Mouse (Mus musculus) CH12.LX (cell line): Measurements from ENCODE around the gene Tada1. TPM values are rescaled to one million over a fixed set of nuclear protein-coding genes. Genes with fewer than 3 reads are reported as not detected.

ENCODE experiments used
- DNase-seq: peaks from one replicate; pipeline ENCODE4 v3.0.0-alpha.2; 2013; ENCODE audit errors: extremely low read depth
- H3K27ac ChIP-seq: 2 replicates; pipeline ENCODE4 v1.5.1; 2012; ENCODE audit warnings: low read depth, mild to moderate bottlenecking, control low read depth, moderate library complexity; ENCODE audit not compliant: insufficient read depth
- H3K27me3 ChIP-seq: replicated peaks from 2 replicates; pipeline ENCODE3; 2012; ENCODE audit warnings: inconsistent platforms
- H3K36me3 ChIP-seq, 2 experiments: replicated peaks in 1 of 2; 2 replicates each; pipeline versions ENCODE3 to v1.6.1; 2012; ENCODE audit warnings: inconsistent platforms in 1 of 2, low read length in 1 of 2, mild to moderate bottlenecking in 1 of 2, mixed read lengths in 1 of 2, moderate library complexity in 1 of 2; ENCODE audit not compliant: control insufficient read depth in 1 of 2, insufficient read depth in 1 of 2
- H3K4me1 ChIP-seq, 2 experiments: 2 replicates each; pipeline ENCODE4 v1.6.1; 2012; ENCODE audit warnings: inconsistent platforms in 1 of 2, moderate library complexity in 1 of 2; ENCODE audit not compliant: insufficient read depth in 2 of 2, control insufficient read depth in 1 of 2
- H3K4me2 ChIP-seq: 2 replicates; pipeline ENCODE4 v1.6.1; 2012; ENCODE audit warnings: low read depth, mild to moderate bottlenecking, control low read depth; ENCODE audit not compliant: poor library complexity, insufficient read depth, severe bottlenecking
- H3K4me3 ChIP-seq, 3 experiments: fragments of 150-350 bp in 1 of 3; sonication (generic) in 1 of 3; replicated peaks in 1 of 3; 2 replicates each; pipeline versions ENCODE3 to v1.5.1; 2011 to 2012; ENCODE audit warnings: low read depth in 2 of 3, low read length in 2 of 3, mild to moderate bottlenecking in 2 of 3, moderate library complexity in 2 of 3, control low read depth in 1 of 3, improper control_type of control experiment in 1 of 3, inconsistent platforms in 1 of 3, mixed read lengths in 1 of 3; ENCODE audit not compliant: poor library complexity in 1 of 3
- H3K79me2 ChIP-seq: replicated peaks from 2 replicates; pipeline ENCODE4 v1.6.1; 2012; ENCODE audit warnings: mild to moderate bottlenecking, moderate library complexity; ENCODE audit not compliant: control insufficient read depth, poor library complexity, insufficient read depth, severe bottlenecking; ENCODE audit errors: extremely low read depth
- H3K9ac ChIP-seq: 2 replicates; pipeline ENCODE4 v1.6.1; 2012; ENCODE audit warnings: low read depth, mild to moderate bottlenecking, control low read depth, moderate library complexity; ENCODE audit not compliant: insufficient read depth
- H3K9me3 ChIP-seq: replicated peaks from 2 replicates; pipeline ENCODE3; 2012; ENCODE audit warnings: low read length, inconsistent platforms, mixed read lengths
- BHLHE40 ChIP-seq: IDR thresholded peaks from 2 replicates; pipeline ENCODE4 v1.6.1; 2011; ENCODE audit warnings: mild to moderate bottlenecking, low read depth, low read length, improper control_type of control experiment
- CTCF ChIP-seq, 2 experiments: IDR thresholded peaks in 1 of 2; conservative IDR thresholded peaks in 1 of 2; 2 replicates each; pipeline ENCODE4 v1.5.1; 2011 to 2012; ENCODE audit warnings: low read depth in 2 of 2, low read length in 2 of 2, improper control_type of control experiment in 1 of 2, inconsistent platforms in 1 of 2, mild to moderate bottlenecking in 1 of 2, moderate library complexity in 1 of 2
- ELF1 ChIP-seq: IDR thresholded peaks from 2 replicates; pipeline ENCODE4 v1.6.1; 2014; ENCODE audit warnings: low read depth, mild to moderate bottlenecking, inconsistent platforms, low read length, improper control_type of control experiment
- EP300 ChIP-seq: IDR thresholded peaks from 2 replicates; pipeline ENCODE4 v1.6.1; 2011; ENCODE audit warnings: low read length, improper control_type of control experiment
- GABPA ChIP-seq: IDR thresholded peaks from 2 replicates; pipeline ENCODE4 v1.6.1; 2012; ENCODE audit warnings: low read depth, low read length, improper control_type of control experiment, inconsistent platforms; ENCODE audit not compliant: insufficient replicate concordance
- HCFC1 ChIP-seq: IDR thresholded peaks from 2 replicates; pipeline ENCODE4 v1.6.1; 2012; ENCODE audit warnings: low read depth, mild to moderate bottlenecking, inconsistent platforms, low read length, improper control_type of control experiment
- JUN ChIP-seq: IDR thresholded peaks from 2 replicates; pipeline ENCODE4 v1.6.1; 2011; ENCODE audit warnings: low read depth, mild to moderate bottlenecking, low read length, improper control_type of control experiment, moderate library complexity; ENCODE audit not compliant: insufficient read depth
- MAZ ChIP-seq: IDR thresholded peaks from 2 replicates; pipeline ENCODE4 v1.6.1; 2012; ENCODE audit warnings: low read depth, mild to moderate bottlenecking, inconsistent platforms, low read length, improper control_type of control experiment, moderate library complexity
- MEF2A ChIP-seq: IDR thresholded peaks from 2 replicates; pipeline ENCODE4 v1.6.1; 2014; ENCODE audit warnings: low read depth, mild to moderate bottlenecking, inconsistent platforms, low read length, improper control_type of control experiment, borderline replicate concordance
- NRF1 ChIP-seq: IDR thresholded peaks from 2 replicates; pipeline ENCODE4 v1.6.1; 2014; ENCODE audit warnings: low read depth, mild to moderate bottlenecking, inconsistent platforms, low read length, improper control_type of control experiment, moderate library complexity
- POLR2A ChIP-seq: IDR thresholded peaks from 2 replicates; pipeline ENCODE4 v1.6.1; 2011; ENCODE audit warnings: low read depth, mild to moderate bottlenecking, improper control_type of control experiment, low read length
- SIN3A ChIP-seq: IDR thresholded peaks from 2 replicates; pipeline ENCODE4 v1.6.1; 2012; ENCODE audit warnings: low read length, improper control_type of control experiment, inconsistent platforms
- UBTF ChIP-seq: IDR thresholded peaks from 2 replicates; pipeline ENCODE4 v1.6.1; 2012; ENCODE audit warnings: low read depth, mild to moderate bottlenecking, inconsistent platforms, low read length, improper control_type of control experiment, moderate library complexity
- USF2 ChIP-seq: conservative IDR thresholded peaks from 2 replicates; pipeline ENCODE4 v1.6.1; 2011; ENCODE audit warnings: low read depth, low read length, improper control_type of control experiment
- ZC3H11A ChIP-seq: IDR thresholded peaks from 2 replicates; pipeline ENCODE4 v1.6.1; 2012; ENCODE audit warnings: low read depth, mild to moderate bottlenecking, inconsistent platforms, low read length, improper control_type of control experiment
- ZKSCAN1 ChIP-seq: IDR thresholded peaks from 2 replicates; pipeline ENCODE4 v1.6.1; 2012; ENCODE audit warnings: low read depth, inconsistent platforms, low read length, improper control_type of control experiment, borderline replicate concordance
- ZNF384 ChIP-seq: IDR thresholded peaks from 2 replicates; pipeline ENCODE4 v1.6.1; 2012; ENCODE audit warnings: low read depth, low read length, improper control_type of control experiment, inconsistent platforms
- dilution Hi-C: fragments of 300-500 bp; cut with MboI; formaldehyde crosslinking; loops from 2 replicates; pipeline ENCODE4 v1.14.3; 2020; ENCODE audit warnings: low sequenced_read_pairs; ENCODE audit not compliant: extremely low pct_unique_long_range_greater_than_20kb, extremely low pct_ligation_motif_present
- in situ Hi-C: fragments of 300-500 bp; cut with MboI; formaldehyde crosslinking; loops from 3 replicates; pipeline ENCODE4 v1.14.3; 2019; ENCODE audit warnings: low sequenced_read_pairs, low pct_ligation_motif_present, low pct_unique_long_range_greater_than_20kb, mixed read lengths
- polyA plus RNA-seq: library from polyadenylated mRNA; unstranded; fragments of >175 nt; gene quantifications from 2 replicates; pipeline ENCODE4 v1.2.1, GENCODE M21; 2012; ENCODE audit warnings: low read depth; ENCODE audit not compliant: insufficient read length
- total RNA-seq, 2 experiments: library from RNA; depleted of rRNA; stranded (reverse); fragments of 300-350 nt in 1 of 2; fragments of >200 nt in 1 of 2; gene quantifications; 2 replicates each; pipeline ENCODE4 v1.2.3; 2012 to 2014

The Tada1 gene
- total and polyA plus RNA-seq, 3 experiments: 46.3 to 80.1 (median 49.6) TPM

DNA sequence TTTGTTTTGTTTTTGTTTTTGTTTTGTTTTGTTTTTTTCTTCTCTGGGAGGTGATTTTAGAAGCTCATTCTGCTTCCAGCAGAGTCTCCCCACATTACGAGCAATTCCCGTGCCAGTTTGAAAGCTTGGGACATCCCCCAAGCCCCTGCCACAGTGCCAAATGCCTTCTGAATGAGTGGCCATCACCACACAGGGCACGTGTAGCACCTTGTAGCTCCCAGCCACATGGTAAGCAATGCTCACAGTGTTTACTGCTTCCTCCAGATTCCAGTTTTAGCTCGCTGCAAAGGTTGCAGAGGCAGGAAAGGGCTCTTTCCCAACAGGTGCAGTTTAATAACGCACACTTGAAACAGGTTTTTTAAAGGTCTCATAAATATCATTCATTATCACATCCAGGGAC, 18.0 kb upstream of the Tada1 start:
- Histone ChIP-seq H3K9ac (no peak overlapping the region), H3K4me2 (peak overlapping the region; percentile 78; the same call in 1 of the 2 replicates), H3K4me1 (peaks cover 4 to 15% of the 10 kb centered on the region in 2 experiments)

DNA sequence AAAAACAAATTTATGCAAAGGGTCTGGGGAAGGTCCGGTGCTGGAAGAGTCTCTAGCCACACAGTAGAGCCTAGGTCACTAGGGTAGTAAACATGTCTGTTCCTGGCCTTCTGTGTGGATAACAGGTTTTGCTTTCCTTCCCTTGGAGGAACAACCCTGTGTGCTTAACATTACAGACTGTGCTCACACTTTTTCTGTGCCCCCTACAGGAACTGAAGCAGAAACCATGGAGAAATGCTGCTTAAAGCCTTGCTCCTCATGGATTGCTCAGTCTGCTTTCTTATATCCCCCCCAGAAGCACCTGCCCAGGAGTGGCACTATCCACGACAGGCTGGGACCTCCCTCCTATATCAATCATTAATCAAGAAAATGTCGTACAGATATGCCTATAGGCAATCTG, 17.1 kb upstream of the Tada1 start:
- dilution Hi-C loops: no loop called here

More for the DNA sequence above, 18.0 kb upstream of the Tada1 start:
- H3K9me3 ChIP-seq: no peaks in the 10 kb centered on the region
- DNase-seq: no peak
- no peaks in the 10 kb centered on the region for H3K36me3 ChIP-seq
- dilution Hi-C loops (no loop called here), in situ Hi-C loops (no loop called here)
- H3K4me3 ChIP-seq: no peak overlapping the region
- no peak overlapping the region for H3K27ac ChIP-seq
- peak; percentile 63 for TF ChIP-seq BHLHE40
- no peak for TF ChIP-seq MEF2A
- TF ChIP-seq, all 38 proteins: peak for 1
- Histone ChIP-seq H3K27me3 (peaks cover 2% of the 10 kb centered on the region), H3K79me2 (no peaks in the 10 kb centered on the region)

GRCm38 (mm10) chr1:166362659-166363058, 16.2 kb upstream of the Tada1 start:
- DNase-seq: no peak
- Histone ChIP-seq H3K36me3 (no peaks in the 10 kb centered on the region), H3K9ac (no peak overlapping the region), H3K4me2 (no peak overlapping the region), H3K27me3 (peaks cover 2% of the 10 kb centered on the region), H3K4me3 (no peak overlapping the region), H3K79me2 (no peaks in the 10 kb centered on the region), H3K9me3 (no peaks in the 10 kb centered on the region), H3K27ac (no peak overlapping the region), H3K4me1 (peaks cover 4 to 15% of the 10 kb centered on the region in 2 experiments)
- in situ Hi-C loops (no loop called here), dilution Hi-C loops (no loop called here)
- no peak for TF ChIP-seq NRF1
- TF ChIP-seq HCFC1: no peak
- TF ChIP-seq ZNF384: no peak
- no peak for TF ChIP-seq SIN3A
- no peak for TF ChIP-seq BHLHE40
- no peak for TF ChIP-seq GABPA
- no peak for TF ChIP-seq ZC3H11A
- no peak for TF ChIP-seq USF2
- no peak for TF ChIP-seq POLR2A

More for the DNA sequence above, 17.1 kb upstream of the Tada1 start:
- H3K9ac ChIP-seq: no peak overlapping the region
- no peak for TF ChIP-seq UBTF
- TF ChIP-seq CTCF (conservative IDR thresholded peaks at IDR 0.05 in 1 of 2, IDR thresholded peaks at IDR 0.05 in 1 of 2; ENCODE audit: low read depth in 2 of 2, low read length in 2 of 2): peak in 1 of 2 experiments; percentile 17; a peak in 1 of 4 replicates
- no peak for TF ChIP-seq ZKSCAN1
- TF ChIP-seq JUN: no peak
- TF ChIP-seq ELF1: no peak
- TF ChIP-seq MAZ: no peak
- no peak for TF ChIP-seq EP300
- no peak overlapping the region for H3K4me3 ChIP-seq
- no peaks in the 10 kb centered on the region for H3K79me2 ChIP-seq
- DNase-seq: no peak
- H3K36me3 ChIP-seq: no peaks in the 10 kb centered on the region
- H3K9me3 ChIP-seq: no peaks in the 10 kb centered on the region
- H3K27ac ChIP-seq: no peak overlapping the region
- in situ Hi-C loops: no loop called here
- peaks cover 4 to 15% of the 10 kb centered on the region in 2 experiments for H3K4me1 ChIP-seq
- H3K4me2 ChIP-seq: peak overlapping the region; percentile 70
- peaks cover 2% of the 10 kb centered on the region for H3K27me3 ChIP-seq
